Mouse (Mus musculus): ENCODE data around the gene Adgrf2.

Adgrf2 gene

GRCm38 (mm10) chr17:42741801-42742217 lies at the start of gene Adgrf2:
Gene Adgrf2 (minus strand): TSS chr17:42742179.
- DNase-seq (ENCODE audit: extremely low read depth, insufficient read length, low spot score) = no peak

- no peak for DNase-seq (ENCODE audit: extremely low read depth, insufficient read length, low spot score)
Measured at GRCm38 (mm10) chr17:42790787-42791186, 48.8 kb upstream of the Adgrf2 start.

DNA sequence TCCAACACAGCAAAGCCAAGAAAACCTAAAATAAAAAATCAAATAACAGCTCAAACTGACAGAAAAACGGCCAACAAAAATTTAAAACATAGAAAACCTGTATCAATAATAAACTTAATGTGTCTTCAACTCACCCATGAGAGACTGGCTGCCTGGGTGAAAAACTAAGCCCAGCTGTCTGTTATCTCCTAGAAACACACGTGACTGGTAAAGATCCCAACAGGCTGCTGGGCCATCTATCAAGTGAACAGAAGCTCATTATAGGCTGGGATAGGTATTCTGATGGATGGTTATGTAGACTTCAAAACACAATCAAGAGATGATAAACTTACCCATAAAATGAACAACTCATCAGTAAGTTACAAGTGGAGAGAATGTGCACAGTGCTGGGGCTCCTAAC lies 47.7 kb upstream of the Adgrf2 start:
- no peak for DNase-seq (ENCODE audit: extremely low read depth, insufficient read length, low spot score)

DNA sequence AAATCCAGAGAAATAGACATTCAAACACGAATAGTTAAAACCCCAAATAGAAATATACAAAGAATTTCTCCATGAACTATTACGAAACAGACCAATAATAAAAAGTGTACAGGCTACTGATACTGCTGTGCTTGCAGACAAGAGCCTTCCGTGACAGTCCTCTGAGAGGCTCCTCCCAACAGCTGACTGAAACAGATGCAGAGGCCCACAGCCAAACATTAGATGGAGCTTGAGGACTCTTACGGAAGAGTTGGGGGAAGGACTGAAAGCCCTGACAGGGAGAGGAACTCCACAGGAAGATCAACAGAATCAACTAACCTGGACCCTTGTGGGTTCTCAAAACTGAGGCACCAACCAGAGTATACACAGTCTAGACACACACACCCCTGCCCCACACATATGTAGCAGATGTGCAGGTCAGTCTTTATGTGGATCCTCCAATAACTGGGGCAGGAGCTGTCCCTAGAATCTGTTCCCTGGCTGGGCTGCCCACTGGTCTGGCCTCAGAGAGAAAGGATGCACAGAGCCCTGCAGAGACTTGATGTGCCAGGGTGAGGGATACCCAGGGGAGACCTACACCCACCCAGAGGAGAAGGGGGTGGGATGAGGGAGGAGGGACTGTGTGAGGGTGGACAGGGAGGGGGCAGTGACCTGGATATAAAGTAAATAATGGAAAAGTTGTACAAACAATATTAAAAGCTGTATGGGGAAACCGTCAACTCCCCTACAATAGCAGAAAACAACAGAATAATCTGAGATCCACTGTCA lies 46.9 kb upstream of the Adgrf2 start:
- no peak for DNase-seq (ENCODE audit: extremely low read depth, insufficient read length, low spot score)

DNA sequence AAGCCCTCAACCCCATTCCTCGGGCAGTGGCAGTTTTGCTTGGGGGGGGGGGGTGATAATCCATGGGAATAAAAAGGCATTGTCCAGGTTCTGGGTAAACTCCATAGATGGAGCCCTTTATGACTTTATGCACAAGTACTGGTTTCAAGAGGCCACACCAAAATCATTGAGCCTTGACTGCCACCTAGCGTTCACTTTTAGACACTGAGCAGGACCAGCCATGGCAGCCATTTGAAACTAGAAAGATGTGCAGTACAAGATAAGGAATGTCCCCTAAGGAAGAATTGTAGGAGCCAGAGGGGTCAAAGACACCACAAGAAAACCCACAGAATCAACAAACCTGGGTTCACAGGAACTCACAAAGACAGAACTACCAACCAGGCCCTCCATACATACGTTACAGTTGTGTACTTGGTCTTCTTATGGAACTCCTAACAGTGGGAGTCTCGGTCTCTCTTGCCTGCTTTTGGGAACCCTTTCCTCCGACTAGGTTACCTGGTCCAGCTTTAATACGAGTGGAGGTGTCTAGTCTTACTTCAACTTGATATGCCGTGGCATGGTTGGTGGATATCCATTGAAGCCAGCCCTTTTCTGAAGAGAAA lies 40.3 kb upstream of the Adgrf2 start:
- peak; percentile 24 for DNase-seq (ENCODE audit: extremely low read depth, insufficient read length, low spot score)

- no peak for DNase-seq (ENCODE audit: extremely low read depth, insufficient read length, low spot score)
Measured at GRCm38 (mm10) chr17:42753791-42754190, 11.8 kb upstream of the Adgrf2 start.

DNA sequence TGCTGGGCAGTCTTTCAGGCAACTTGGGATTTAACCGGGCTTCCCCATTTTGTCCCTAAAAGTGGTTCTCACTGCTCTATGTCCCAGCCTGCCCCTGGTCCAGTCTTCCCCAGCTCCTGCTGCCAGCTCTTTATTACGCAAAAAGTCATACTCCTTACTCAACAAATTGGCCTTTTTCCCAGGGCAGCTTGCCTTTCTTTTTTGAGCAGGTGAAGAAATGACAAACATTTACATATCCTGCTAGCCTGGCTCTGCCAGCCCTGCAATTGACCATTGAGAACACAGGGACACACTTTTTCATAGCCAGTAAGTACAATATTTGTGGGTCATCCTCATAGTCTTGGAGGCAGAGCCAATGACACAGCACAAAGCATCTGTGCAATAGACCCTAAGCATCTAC lies 10.2 kb upstream of the Adgrf2 start:
- DNase-seq (ENCODE audit: extremely low read depth, insufficient read length, low spot score) = no peak

- DNase-seq (ENCODE audit: extremely low read depth, insufficient read length, low spot score) = no peak
Measured at GRCm38 (mm10) chr17:42745657-42746420, 3.9 kb upstream of the Adgrf2 start.

DNA sequence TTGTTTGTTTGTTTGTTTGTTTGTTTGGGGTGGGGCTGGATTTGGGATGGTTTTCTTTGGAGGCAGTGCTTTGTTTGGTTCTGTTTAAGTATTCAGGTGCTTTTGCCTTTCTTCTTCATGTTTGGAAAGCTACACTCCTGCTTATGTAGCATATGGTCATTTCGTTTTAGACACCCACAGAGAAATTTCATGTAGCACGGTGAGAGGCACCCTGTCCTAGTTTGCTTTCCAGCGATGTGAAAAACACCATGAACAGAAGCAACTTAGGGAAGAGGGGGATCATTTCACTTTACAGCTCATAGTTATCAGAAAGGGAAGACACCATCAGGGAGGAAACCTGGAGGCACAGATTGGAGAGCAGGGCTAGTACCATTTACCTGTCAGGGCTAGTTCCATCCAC lies 844 bp upstream of the Adgrf2 start:
- no peak for DNase-seq (ENCODE audit: extremely low read depth, insufficient read length, low spot score)

DNA sequence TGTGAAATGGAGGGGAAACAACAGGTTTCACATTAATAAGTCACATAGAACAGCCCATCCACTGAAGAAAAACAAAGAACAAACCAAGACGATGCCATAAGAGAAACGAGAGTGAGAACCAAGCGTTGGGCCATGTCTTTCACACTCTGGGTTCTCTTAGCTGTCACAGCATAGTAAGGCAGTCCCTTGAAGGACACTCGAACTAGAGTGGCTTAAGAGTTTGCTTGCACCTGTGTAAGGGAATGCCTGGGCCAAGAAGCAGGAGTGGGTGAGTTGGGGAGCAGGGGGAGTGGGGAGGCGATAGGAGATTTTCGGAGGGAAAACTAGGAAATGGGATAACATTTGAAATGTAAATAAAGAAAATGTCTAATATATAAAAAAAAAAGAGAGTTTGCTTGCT lies 3.2 kb downstream of the Adgrf2 start:
- DNase-seq (ENCODE audit: extremely low read depth, insufficient read length, low spot score) = no peak

DNA sequence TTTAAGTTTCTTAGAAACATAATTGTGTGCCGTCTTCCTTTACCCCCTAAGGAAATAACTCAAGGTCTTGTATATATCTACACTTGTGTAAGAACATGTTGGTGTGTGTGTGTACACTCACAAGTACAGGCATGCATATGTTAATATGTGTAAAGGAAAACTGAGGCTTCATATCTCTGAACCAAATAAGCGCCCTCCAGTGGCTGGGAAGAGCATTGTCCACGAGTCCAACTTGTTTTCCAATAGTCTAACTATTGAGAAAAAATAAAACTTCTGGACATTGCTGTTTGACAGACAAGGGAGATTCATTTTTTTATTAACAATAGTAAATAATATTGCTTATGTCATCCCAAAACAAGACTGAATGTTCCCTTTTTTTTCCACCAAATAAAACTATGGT lies 24.8 kb downstream of the Adgrf2 start:
- no peak for DNase-seq (ENCODE audit: extremely low read depth, insufficient read length, low spot score)

GRCm38 (mm10) chr17:42714991-42715390 lies 27.0 kb downstream of the Adgrf2 start:
- DNase-seq (ENCODE audit: extremely low read depth, insufficient read length, low spot score) = no peak

- no peak for DNase-seq (ENCODE audit: extremely low read depth, insufficient read length, low spot score)
Measured at GRCm38 (mm10) chr17:42710717-42711116, 31.3 kb downstream of the Adgrf2 start.

GRCm38 (mm10) chr17:42705611-42706010 lies 36.4 kb downstream of the Adgrf2 start:
- DNase-seq (ENCODE audit: extremely low read depth, insufficient read length, low spot score) = no peak

DNA sequence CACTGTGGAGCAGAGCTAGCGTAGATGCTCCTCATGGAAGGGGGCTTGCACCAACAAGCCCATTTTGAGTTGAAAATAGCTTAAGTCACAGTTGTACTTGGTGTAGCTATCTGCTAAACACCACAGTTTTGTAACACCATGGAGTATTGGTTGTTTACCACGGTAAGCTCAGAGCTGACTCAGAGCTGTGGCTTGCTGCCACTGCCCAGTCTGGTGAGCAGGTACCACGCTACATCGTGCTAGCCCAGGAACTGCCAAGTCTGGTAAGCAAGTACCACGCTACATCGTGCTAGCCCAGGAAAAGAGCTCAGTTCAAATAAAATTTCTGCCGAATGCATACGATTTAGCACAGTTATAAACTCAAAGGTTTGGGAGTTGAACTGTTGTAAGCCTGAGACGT lies 39.8 kb downstream of the Adgrf2 start:
- DNase-seq (ENCODE audit: extremely low read depth, insufficient read length, low spot score) = peak; percentile 49

DNA sequence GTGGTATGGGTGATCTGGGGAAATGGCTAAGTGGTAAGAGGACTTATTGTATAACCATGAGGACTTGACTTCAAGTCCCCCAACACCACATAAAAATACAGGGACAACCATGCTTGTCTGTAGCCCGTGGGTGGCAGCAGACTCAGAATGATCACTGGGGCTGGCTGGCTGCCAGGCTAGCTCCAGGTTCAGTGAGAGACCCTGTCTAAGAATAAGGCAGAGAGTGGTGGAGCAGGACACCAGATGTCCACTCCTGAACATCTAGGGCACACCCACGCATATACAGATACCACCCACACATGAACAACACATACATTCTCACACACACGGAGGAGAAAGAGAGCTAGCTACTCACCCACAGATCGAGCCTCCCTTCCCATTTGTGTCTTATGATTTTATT lies 47.2 kb downstream of the Adgrf2 start:
- DNase-seq (ENCODE audit: extremely low read depth, insufficient read length, low spot score) = no peak

GRCm38 (mm10) chr17:42692136-42692535 lies 49.8 kb downstream of the Adgrf2 start, which contains the start of gene Adgrf4:
Gene Adgrf4 (minus strand): TSS chr17:42692284.
- no peak for DNase-seq (ENCODE audit: extremely low read depth, insufficient read length, low spot score)

DNA sequence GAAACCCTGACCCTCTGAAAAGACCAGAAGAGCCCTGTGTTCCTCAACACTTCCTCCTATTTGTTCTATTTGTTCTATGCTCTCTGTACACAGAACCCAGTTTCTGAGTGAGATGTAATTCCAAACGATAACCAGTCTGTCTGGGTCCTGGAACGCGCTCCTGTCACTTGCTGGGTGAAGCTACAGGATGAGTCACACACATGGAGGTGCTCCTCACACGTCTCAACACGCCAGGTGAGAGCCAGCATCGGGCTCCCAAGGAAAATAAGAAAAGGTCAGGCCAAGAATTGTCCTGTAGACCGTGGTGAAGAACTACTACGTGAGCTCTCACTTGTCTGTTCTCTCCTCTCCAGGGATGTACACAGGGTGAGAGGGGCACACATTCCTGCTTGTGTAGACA lies 51.4 kb downstream of the Adgrf2 start:
- DNase-seq (ENCODE audit: extremely low read depth, insufficient read length, low spot score) = no peak
